Mouse (Mus musculus) splenic B cell, adult 2 months (primary cell): Measurements from ENCODE around the gene Stx4a.

Source experiments
- DNase-seq: peaks from one replicate; pipeline ENCODE4 v3.0.0-alpha.2; 2011; ENCODE audit warnings: low read depth, low spot score
- H3K27me3 ChIP-seq: 2 replicates; pipeline ENCODE4 v1.6.1; 2012; ENCODE audit warnings: mild to moderate bottlenecking, low read length, moderate library complexity, mixed read lengths; ENCODE audit not compliant: control insufficient read depth, poor library complexity, insufficient read depth, severe bottlenecking
- H3K36me3 ChIP-seq: 2 replicates; pipeline ENCODE4 v1.6.1; 2012; ENCODE audit warnings: mild to moderate bottlenecking, low read length, moderate library complexity, mixed read lengths; ENCODE audit not compliant: control insufficient read depth, poor library complexity, insufficient read depth, severe bottlenecking

Stx4a gene

DNA sequence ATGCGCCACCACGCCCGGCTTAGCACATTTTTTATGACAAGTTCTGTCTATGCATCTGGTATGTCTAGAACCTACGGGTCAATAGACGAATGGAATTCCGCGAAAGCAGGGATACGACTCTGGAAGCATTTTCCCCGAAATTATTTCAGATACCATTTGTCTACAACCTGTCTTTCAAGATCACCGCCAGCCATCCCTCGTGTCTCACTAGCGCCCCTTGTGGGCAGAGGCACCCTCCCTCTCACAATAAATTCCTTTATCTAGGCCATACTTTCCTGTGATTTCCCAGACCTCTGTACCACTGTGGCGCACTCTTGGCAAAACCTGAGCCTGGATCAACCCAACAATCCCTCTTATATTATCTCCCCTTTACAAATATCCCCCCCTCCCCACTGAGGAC, 72.3 kb downstream of the Stx4a start:
- peak; percentile 79 for DNase-seq
- Histone ChIP-seq H3K27me3 (no peaks in the 10 kb centered on the region), H3K36me3 (no peaks in the 10 kb centered on the region)

DNA sequence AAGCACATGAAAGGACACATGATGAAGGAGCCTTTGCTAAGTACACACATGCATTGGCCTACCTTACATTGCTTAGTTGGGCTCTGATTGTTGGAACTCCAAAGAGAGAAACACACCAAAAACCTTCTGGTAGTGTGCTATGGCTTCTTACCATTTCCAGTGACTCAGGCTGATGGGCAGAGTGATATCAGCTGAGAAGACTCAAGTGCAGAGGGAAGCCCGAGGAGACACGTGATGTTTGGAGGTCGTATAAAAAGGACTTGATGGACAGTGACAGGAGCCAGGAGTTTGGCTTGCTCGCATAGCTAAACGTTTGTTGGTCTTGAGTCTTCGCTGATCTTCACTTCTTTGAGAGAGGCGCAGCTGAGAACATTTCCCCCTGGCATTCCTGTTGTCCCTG, 73.4 kb downstream of the Stx4a start:
- H3K27me3 ChIP-seq = no peaks in the 10 kb centered on the region
- no peak for DNase-seq
- H3K36me3 ChIP-seq = no peaks in the 10 kb centered on the region

DNA sequence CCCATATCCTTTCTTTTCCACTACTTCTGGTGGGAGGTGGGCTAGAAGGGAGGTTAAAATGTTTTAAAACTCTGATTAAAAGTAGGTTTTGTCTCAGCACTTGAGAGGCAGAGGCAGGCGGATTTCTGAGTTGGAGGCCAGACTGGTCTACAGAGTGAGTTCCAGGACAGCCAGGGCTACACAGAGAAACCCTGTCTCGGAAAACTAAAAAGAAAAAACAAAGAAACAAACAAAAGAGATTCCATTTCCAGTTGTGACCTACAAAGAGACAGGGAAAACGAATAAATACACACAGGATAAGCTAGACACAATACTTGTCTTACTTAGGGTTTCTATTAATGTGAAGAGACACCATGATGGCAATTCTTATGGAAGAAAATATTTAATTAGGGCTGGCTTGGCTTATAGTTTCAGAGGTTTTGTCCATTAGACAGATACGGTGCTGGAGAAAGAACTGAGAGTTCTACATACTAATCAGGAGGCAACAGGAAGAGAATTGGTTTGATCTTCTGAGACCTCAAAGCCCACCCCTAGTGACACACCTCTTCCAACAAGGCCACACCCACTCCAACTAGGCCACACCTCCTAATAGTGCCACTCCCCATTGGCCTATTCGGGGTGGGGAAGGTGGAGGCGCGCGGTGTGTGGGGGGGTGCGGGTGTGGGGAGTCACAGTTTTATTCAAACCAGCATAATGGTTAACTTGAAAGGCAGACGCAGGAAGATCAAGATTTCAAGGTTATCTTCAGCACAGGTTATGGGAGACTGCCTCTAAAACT, 74.3 kb downstream of the Stx4a start:
- Histone ChIP-seq H3K36me3 (no peaks in the 10 kb centered on the region), H3K27me3 (no peaks in the 10 kb centered on the region)
- no peak for DNase-seq
